Comparison of ENCODE assay signal across 8 mouse cellular contexts in genomic region chr11:101190181-101190912, GRCm38 (mm10). TPM values are rescaled to one million over a fixed set of nuclear protein-coding genes. Genes with fewer than 3 reads are reported as not detected.
DNase-seq lines count a peak whose midpoint lies in the region; ATAC-seq and TF ChIP-seq lines count a peak whose summit lies in the region.

No protein-coding gene starts in this region.

- peak overlapping the region; percentile 90 for H3K27ac ChIP-seq in lung, embryonic 16.5 days (ENCODE audit: low read length)
- peak overlapping the region; percentile 83 for H3K27ac ChIP-seq in embryonic facial prominence, embryonic 15.5 days (replicated peaks)
- H3K27ac ChIP-seq in limb, embryonic 12.5 days, result peak overlapping the region; percentile 72; the same call in 1 of the 2 replicates
- H3K27ac ChIP-seq in small intestine, adult 2 months (ENCODE audit: insufficient read depth, low read depth, low read length), result peak overlapping the region; percentile 17; the same call in 1 of the 2 replicates

- H3K4me1 ChIP-seq in lung, embryonic 16.5 days (replicated peaks; ENCODE audit: control insufficient read depth, insufficient read depth, low read length), result peaks cover 22% of the 10 kb centered on the region
- H3K4me1 ChIP-seq in embryonic facial prominence, embryonic 15.5 days, result peaks cover 24% of the 10 kb centered on the region
- peaks cover 27% of the 10 kb centered on the region for H3K4me1 ChIP-seq in limb, embryonic 12.5 days (replicated peaks)
- H3K4me1 ChIP-seq in small intestine, adult 2 months (ENCODE audit: control insufficient read depth, insufficient read depth, insufficient read length, low read length), result no peaks in the 10 kb centered on the region

- no peak for TF ChIP-seq CTCF in small intestine, adult 2 months (IDR thresholded peaks at IDR 0.05; ENCODE audit: extremely low read depth, insufficient read length, insufficient replicate concordance, low read depth, low read length)

- no peak overlapping the region for H3K4me3 ChIP-seq in lung, embryonic 16.5 days (ENCODE audit: low read length)
- H3K4me3 ChIP-seq in embryonic facial prominence, embryonic 15.5 days (replicated peaks), result no peak overlapping the region
- no peak overlapping the region for H3K4me3 ChIP-seq in limb, embryonic 12.5 days (replicated peaks)
- no peak overlapping the region for H3K4me3 ChIP-seq in small intestine, adult 2 months (ENCODE audit: low read depth, low read length)

- H3K9ac ChIP-seq in lung, embryonic 16.5 days (ENCODE audit: low read length), result peak overlapping the region; percentile 8; the same call in 1 of the 2 replicates
- no peak overlapping the region for H3K9ac ChIP-seq in embryonic facial prominence, embryonic 15.5 days
- H3K9ac ChIP-seq in limb, embryonic 12.5 days (replicated peaks), result 0 out of 2 replicates have a peak overlapping the region, but pooled peaks have one; percentile 23

- no peak overlapping the region for H3K4me2 ChIP-seq in lung, embryonic 16.5 days (ENCODE audit: low read depth, low read length)
- H3K4me2 ChIP-seq in embryonic facial prominence, embryonic 15.5 days (replicated peaks), result no peak overlapping the region
- H3K4me2 ChIP-seq in limb, embryonic 12.5 days, result no peak overlapping the region

- WGBS in lung, embryonic 16.5 days, result 34% methylated on average over 8 of the region's 8 CpGs
- WGBS in embryonic facial prominence, embryonic 15.5 days, result 46% methylated on average over 8 of the region's 8 CpGs
- WGBS in limb, embryonic 12.5 days, result 40% methylated on average over 8 of the region's 8 CpGs
- WGBS in small intestine, adult 2 months, result 70% methylated on average over 8 of the region's 8 CpGs

- H3K36me3 ChIP-seq in lung, embryonic 16.5 days (ENCODE audit: control insufficient read depth, insufficient read depth, low read length), result no peaks in the 10 kb centered on the region
- peaks cover 21% of the 10 kb centered on the region for H3K36me3 ChIP-seq in embryonic facial prominence, embryonic 15.5 days
- peaks cover 29% of the 10 kb centered on the region for H3K36me3 ChIP-seq in limb, embryonic 12.5 days
- H3K36me3 ChIP-seq in small intestine, adult 2 months (ENCODE audit: control insufficient read depth, insufficient read depth, low read length), result peaks cover 24% of the 10 kb centered on the region

- DNase-seq in lung, postnatal 10 days, result no peak
- DNase-seq in adrenal gland, postnatal 10 days, result no peak
- no peak for DNase-seq in ovary, postnatal 14 days (ENCODE audit: low spot score)
- no peak for DNase-seq in frontal cortex, postnatal 14 days (ENCODE audit: low spot score in 2 of 2)

- ATAC-seq in lung, embryonic 16.5 days (ENCODE audit: low read depth), result peak; percentile 32
- no peak for ATAC-seq in embryonic facial prominence, embryonic 15.5 days (ENCODE audit: insufficient number of reproducible peaks, low FRiP score, low TSS enrichment, low read depth)
- ATAC-seq in limb, embryonic 12.5 days (ENCODE audit: insufficient number of reproducible peaks, insufficient read depth, low FRiP score, low TSS enrichment, low read depth), result no peak

- no peaks in the 10 kb centered on the region for H3K27me3 ChIP-seq in lung, embryonic 16.5 days (ENCODE audit: control insufficient read depth, insufficient read depth, low read depth, low read length)
- H3K27me3 ChIP-seq in embryonic facial prominence, embryonic 15.5 days, result no peaks in the 10 kb centered on the region
- H3K27me3 ChIP-seq in limb, embryonic 12.5 days, result no peaks in the 10 kb centered on the region
- H3K27me3 ChIP-seq in small intestine, adult 2 months (ENCODE audit: control insufficient read depth, insufficient read depth, low read length), result no peaks in the 10 kb centered on the region

- no peak for TF ChIP-seq POLR2A in small intestine, adult 2 months (IDR thresholded peaks at IDR 0.05; ENCODE audit: low read depth, low read length)

- no peaks in the 10 kb centered on the region for H3K9me3 ChIP-seq in lung, embryonic 16.5 days (ENCODE audit: control insufficient read depth, low read length)
- H3K9me3 ChIP-seq in embryonic facial prominence, embryonic 15.5 days (replicated peaks), result no peaks in the 10 kb centered on the region
- H3K9me3 ChIP-seq in limb, embryonic 12.5 days, result no peaks in the 10 kb centered on the region

RNA-seq across cellular contexts. Expression of gene Ccr10, which starts 15.1 kb away (rescaled TPM):
- polyA plus RNA-seq in lung, embryonic 16.5 days (2015; fragmentation: Nextera tagmentation; extraction: Ambion mirVana), result 0.23 and 0.35 TPM in 2 replicates
- polyA plus RNA-seq in embryonic facial prominence, embryonic 15.5 days (2015; fragmentation: Nextera tagmentation; extraction: Ambion mirVana), result 0.24 and 0.50 TPM in 2 replicates
- 0.24 TPM in 1 of 2 replicates, not detected in the other for polyA plus RNA-seq in limb, embryonic 12.5 days (2016; fragmentation: Nextera tagmentation; extraction: Ambion mirVana)
- polyA plus RNA-seq in small intestine, adult 2 months (2012; rRNA removed), result 18.4 and 25.7 TPM in 2 replicates
- total RNA-seq in adrenal gland, postnatal 10 days (2021), result under 1 TPM; 0.78 to 1.00 TPM

RNA-seq across cellular contexts. Expression of gene Plekhh3, which starts 19.2 kb away (rescaled TPM):
- 17.0 and 17.1 TPM in 2 replicates for polyA plus RNA-seq in lung, embryonic 16.5 days (2015; fragmentation: Nextera tagmentation; extraction: Ambion mirVana)
- 27.2 and 28.7 TPM in 2 replicates for polyA plus RNA-seq in embryonic facial prominence, embryonic 15.5 days (2015; fragmentation: Nextera tagmentation; extraction: Ambion mirVana)
- 5.3 and 7.0 TPM in 2 replicates for polyA plus RNA-seq in limb, embryonic 12.5 days (2016; fragmentation: Nextera tagmentation; extraction: Ambion mirVana)
- polyA plus RNA-seq in small intestine, adult 2 months (2012; rRNA removed), result 33.0 and 84.5 TPM in 2 replicates
- 10 to 100 TPM; 26.2 to 40.8 TPM for total RNA-seq in adrenal gland, postnatal 10 days (2021)

RNA-seq across cellular contexts. Expression of gene Cntnap1, which starts 20.0 kb away (rescaled TPM):
- 1.1 and 1.2 TPM in 2 replicates for polyA plus RNA-seq in lung, embryonic 16.5 days (2015; fragmentation: Nextera tagmentation; extraction: Ambion mirVana)
- 2.0 and 2.2 TPM in 2 replicates for polyA plus RNA-seq in embryonic facial prominence, embryonic 15.5 days (2015; fragmentation: Nextera tagmentation; extraction: Ambion mirVana)
- polyA plus RNA-seq in limb, embryonic 12.5 days (2016; fragmentation: Nextera tagmentation; extraction: Ambion mirVana), result 0.24 and 0.27 TPM in 2 replicates
- 2.7 and 2.8 TPM in 2 replicates for polyA plus RNA-seq in small intestine, adult 2 months (2012; rRNA removed)
- 10 to 100 TPM; 12.1 to 15.9 TPM for total RNA-seq in adrenal gland, postnatal 10 days (2021)

RNA-seq across cellular contexts. Expression of gene Tubg2, which starts 34.6 kb away (rescaled TPM):
- polyA plus RNA-seq in lung, embryonic 16.5 days (2015; fragmentation: Nextera tagmentation; extraction: Ambion mirVana), result 3.1 TPM in 2 replicates
- 11.1 and 11.9 TPM in 2 replicates for polyA plus RNA-seq in embryonic facial prominence, embryonic 15.5 days (2015; fragmentation: Nextera tagmentation; extraction: Ambion mirVana)
- 6.3 and 6.4 TPM in 2 replicates for polyA plus RNA-seq in limb, embryonic 12.5 days (2016; fragmentation: Nextera tagmentation; extraction: Ambion mirVana)
- polyA plus RNA-seq in small intestine, adult 2 months (2012; rRNA removed), result 1.1 and 2.2 TPM in 2 replicates
- 1 to 10 TPM; 6.9 to 7.2 TPM for total RNA-seq in adrenal gland, postnatal 10 days (2021)

RNA-seq across cellular contexts. Expression of gene Ezh1, which starts 35.9 kb away (rescaled TPM):
- 19.4 and 20.8 TPM in 2 replicates for polyA plus RNA-seq in lung, embryonic 16.5 days (2015; fragmentation: Nextera tagmentation; extraction: Ambion mirVana)
- 16.5 and 18.7 TPM in 2 replicates for polyA plus RNA-seq in embryonic facial prominence, embryonic 15.5 days (2015; fragmentation: Nextera tagmentation; extraction: Ambion mirVana)
- polyA plus RNA-seq in limb, embryonic 12.5 days (2016; fragmentation: Nextera tagmentation; extraction: Ambion mirVana), result 14.2 and 16.4 TPM in 2 replicates
- polyA plus RNA-seq in small intestine, adult 2 months (2012; rRNA removed), result 7.9 and 20.0 TPM in 2 replicates
- total RNA-seq in adrenal gland, postnatal 10 days (2021), result 10 to 100 TPM; 27.9 to 37.9 TPM

Comparison
In these comparisons a context has a peak if more than half of its experiments do, and no peak if none do; other contexts are left out.
1. H3K27ac ChIP-seq: peak in every context shown above with its lines; median percentile 90 in lung, embryonic 16.5 days; 83 in embryonic facial prominence, embryonic 15.5 days; 72 in limb, embryonic 12.5 days; 17 in small intestine, adult 2 months.
2. RNA of gene Ccr10, which starts 15.1 kb away (polyA plus RNA-seq): 18.4 to 25.7 TPM in small intestine, adult 2 months; 0.24 to 0.50 TPM in embryonic facial prominence, embryonic 15.5 days, 0.23 to 0.35 TPM in lung, embryonic 16.5 days and 0.24 TPM in limb, embryonic 12.5 days; every median in the first group is over 10 times any median in the second.